Mouse (Mus musculus) left cerebral cortex, adult 18-20 months (tissue): Measurements from ENCODE around the gene Dnmt3a. TPM values are rescaled to one million over a fixed set of nuclear protein-coding genes. Genes with fewer than 3 reads are reported as not detected.

ENCODE experiments used
- DNase-seq, 2 experiments: peaks; one replicate each; pipeline ENCODE4 v3.0.0; 2021 to 2022; ENCODE audit warnings: low spot score in 2 of 2, mixed read lengths in 1 of 2
- total RNA-seq, 2 experiments: library from RNA; stranded (reverse); gene quantifications; 2 replicates each; pipeline ENCODE4 v1.2.3; 2021

The Dnmt3a gene
- total RNA-seq, 2 experiments from 2014 or later = 86.7 to 94.0 TPM

GRCm38 (mm10) chr12:3907418-3907817, 101.6 kb downstream of the Dnmt3a start:
- no peak for DNase-seq

GRCm38 (mm10) chr12:3910466-3911093, 104.8 kb downstream of the Dnmt3a start:
- DNase-seq = no peak

- no peak for DNase-seq
Observed at GRCm38 (mm10) chr12:3911831-3912348, 106.1 kb downstream of the Dnmt3a start.

- DNase-seq = no peak
Observed at GRCm38 (mm10) chr12:3915852-3916251, 110.0 kb downstream of the Dnmt3a start.

- no peak for DNase-seq
Observed at GRCm38 (mm10) chr12:3917668-3918341, 112.0 kb downstream of the Dnmt3a start.

- no peak for DNase-seq
Observed at GRCm38 (mm10) chr12:3918577-3918976, 112.8 kb downstream of the Dnmt3a start.

- DNase-seq = no peak
Observed at GRCm38 (mm10) chr12:3919423-3919822, 113.6 kb downstream of the Dnmt3a start.

- DNase-seq = peak; percentile 64 to 86
Observed at GRCm38 (mm10) chr12:3926127-3926526, 120.3 kb downstream of the Dnmt3a start.

GRCm38 (mm10) chr12:3928841-3929240, 123.0 kb downstream of the Dnmt3a start:
- peak in 1 of 2 experiments; percentile 50 for DNase-seq

GRCm38 (mm10) chr12:3930090-3930865, 124.5 kb downstream of the Dnmt3a start:
- DNase-seq = peak in 1 of 2 experiments; percentile 40

- no peak for DNase-seq
Observed at GRCm38 (mm10) chr12:3942026-3942425, 136.2 kb downstream of the Dnmt3a start.

- no peak for DNase-seq
Observed at GRCm38 (mm10) chr12:3944454-3945073, 138.8 kb downstream of the Dnmt3a start.

- DNase-seq = no peak
Observed at GRCm38 (mm10) chr12:3947503-3947902, 141.7 kb downstream of the Dnmt3a start.

- DNase-seq = no peak
Observed at GRCm38 (mm10) chr12:3954651-3955050, 148.8 kb downstream of the Dnmt3a start, which contains the start of gene Pomc. Pomc (plus strand) TSS chr12:3954951.

- no peak for DNase-seq
Observed at GRCm38 (mm10) chr12:3955371-3955770, 149.6 kb downstream of the Dnmt3a start.

GRCm38 (mm10) chr12:3956351-3956750, 150.5 kb downstream of the Dnmt3a start:
- no peak for DNase-seq

- peak; percentile 81 to 86 for DNase-seq
Observed at GRCm38 (mm10) chr12:3959791-3960543, 154.2 kb downstream of the Dnmt3a start.

- DNase-seq = no peak
Observed at GRCm38 (mm10) chr12:3960553-3960952, 154.7 kb downstream of the Dnmt3a start.
